Mouse (Mus musculus) heart, adult 8-10 months (tissue): ENCODE measurements at regions not wholly inside any gene's neighbourhood (a gene's known extent, or its start where the extent isn't known, plus 50 kb on each side); places are given as distances from the start of the nearest gene placed in this dataset.
"Not testable (repeated sequence)": the region's sequence is repeated elsewhere in the genome, so short reads cannot be mapped to it uniquely, and the experiment has no call there.

Source experiments
- DNase-seq: peaks from one replicate; pipeline ENCODE4 v3.0.0; 2022; ENCODE audit warnings: low spot score

- DNase-seq, result no peak
Observed at GRCm38 (mm10) chr8:113916649-113917048, 68.1 kb upstream of the Adamts18 start.

DNA sequence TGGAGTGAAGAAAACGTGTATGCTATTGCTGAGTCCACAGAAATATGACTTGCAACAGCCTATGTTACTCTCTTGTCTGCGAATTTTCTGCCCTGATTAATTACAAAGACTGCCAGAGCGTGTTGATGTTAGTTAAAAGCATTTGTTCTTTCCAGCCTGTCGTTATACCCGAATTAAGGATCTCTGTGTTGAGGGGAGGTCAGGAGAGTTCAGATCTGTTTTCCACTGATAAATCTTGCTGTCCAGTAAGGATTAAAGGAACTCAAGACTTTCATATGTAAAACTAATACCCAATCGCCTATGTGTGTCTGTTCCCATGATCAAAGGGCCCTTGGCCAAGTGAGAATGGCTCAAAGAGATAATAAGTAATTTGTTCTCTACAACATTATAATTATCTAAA, 68.7 kb upstream of the Adamts18 start:
- DNase-seq, result no peak

DNA sequence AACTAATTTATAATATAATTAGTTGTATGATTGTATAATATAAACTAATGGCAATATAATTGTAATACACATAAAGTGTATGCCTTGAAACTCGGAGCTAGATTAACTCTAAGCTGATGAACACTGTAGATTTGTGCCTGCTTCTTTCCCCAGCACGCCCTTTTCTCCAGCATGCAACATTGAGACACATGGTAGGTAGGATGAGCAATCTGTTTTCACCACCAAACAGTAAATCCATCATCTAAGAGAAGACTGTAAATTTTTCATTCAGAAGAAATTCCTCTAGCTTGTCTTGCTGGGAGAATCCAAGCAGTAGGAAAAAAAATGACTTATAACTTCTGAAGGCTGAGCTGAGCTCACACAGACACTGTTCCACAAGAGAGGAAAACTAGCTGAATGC, 71.8 kb upstream of the Adamts18 start:
- DNase-seq, result no peak

GRCm38 (mm10) chr8:113923381-113923780, 74.8 kb upstream of the Adamts18 start:
- DNase-seq, result no peak

GRCm38 (mm10) chr8:113953721-113954120, 105.2 kb upstream of the Adamts18 start:
- no peak for DNase-seq

DNA sequence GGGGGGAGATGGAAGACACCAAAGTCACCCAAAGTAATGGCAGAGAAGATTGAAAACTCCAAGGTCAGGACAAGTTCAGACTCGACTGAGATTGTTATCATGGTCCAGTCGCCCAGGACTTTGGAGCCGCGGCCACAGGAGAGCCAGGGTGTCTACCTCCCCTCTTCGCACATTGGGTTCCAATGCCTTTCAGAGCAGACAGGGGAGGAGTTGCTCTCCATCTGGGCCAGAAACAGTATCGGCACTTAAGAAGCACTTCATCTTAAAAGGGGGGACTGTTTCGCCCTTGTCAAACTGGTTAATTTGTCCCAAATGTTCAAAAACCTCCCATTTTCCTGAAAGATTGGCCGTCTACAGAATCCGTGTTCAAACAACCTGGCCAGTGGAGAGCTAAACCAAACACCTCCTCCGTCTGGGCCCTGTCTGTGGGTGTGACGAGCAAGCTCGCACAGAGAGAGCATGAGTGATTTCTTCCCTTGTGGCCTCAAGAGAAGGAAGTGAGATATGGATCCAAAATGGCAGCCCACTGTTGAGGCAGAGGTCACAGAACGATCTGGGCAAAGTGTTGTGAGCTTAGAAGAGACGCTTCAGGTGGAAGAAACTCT, 108.0 kb upstream of the Adamts18 start:
- DNase-seq, result no peak

GRCm38 (mm10) chr8:113957821-113958220, 109.3 kb upstream of the Adamts18 start:
- no peak for DNase-seq

DNA sequence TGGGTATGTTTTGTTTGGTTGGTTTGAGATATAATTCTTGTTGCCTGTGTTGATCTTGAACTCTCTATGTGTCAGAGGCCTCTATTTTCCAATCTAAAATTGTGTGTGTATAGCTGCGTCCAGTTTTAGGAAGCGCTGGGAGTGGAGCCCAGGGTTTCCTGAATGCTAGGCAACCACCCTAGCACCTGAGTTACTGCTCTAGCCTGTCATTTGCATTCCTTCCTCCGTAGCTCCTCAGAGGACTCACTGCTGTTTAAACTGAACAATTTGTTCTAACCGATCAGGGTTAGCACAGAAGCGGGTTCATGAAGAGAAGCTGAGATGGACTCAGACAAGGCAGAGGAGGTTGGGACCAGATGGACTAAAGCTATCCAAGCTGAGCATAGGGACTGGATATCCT, 127.3 kb upstream of the Adamts18 start:
- no peak for DNase-seq

- DNase-seq, result no peak
Observed at GRCm38 (mm10) chr8:113976626-113977025, 128.1 kb upstream of the Adamts18 start.

- DNase-seq, result no peak
Observed at GRCm38 (mm10) chr8:113977072-113977471, 128.5 kb upstream of the Adamts18 start.

DNA sequence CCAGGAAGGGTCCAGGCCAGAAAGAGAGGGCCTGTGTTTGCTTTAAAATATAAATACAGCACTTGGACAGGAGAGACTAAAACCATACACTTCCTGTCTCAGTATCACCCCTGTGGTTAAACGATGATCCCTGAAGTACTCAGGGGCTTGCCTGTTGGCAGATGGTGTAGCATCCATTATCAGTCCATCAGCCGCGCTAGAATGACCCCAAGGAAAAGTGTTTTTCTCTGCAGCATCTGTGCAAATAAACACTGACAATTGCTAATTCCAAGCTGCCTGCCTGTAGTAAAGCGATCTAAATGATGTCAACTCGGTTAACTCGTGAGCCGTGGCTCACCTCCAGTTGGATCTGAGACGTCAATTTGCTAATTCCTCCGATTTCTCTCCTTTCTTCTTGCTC, 130.4 kb upstream of the Adamts18 start:
- DNase-seq, result no peak

- DNase-seq, result no peak
Observed at GRCm38 (mm10) chr8:113979837-113980236, 131.3 kb upstream of the Adamts18 start.

GRCm38 (mm10) chr8:113981339-113981738, 132.8 kb upstream of the Adamts18 start:
- DNase-seq, result no peak

- DNase-seq, result peak; percentile 39
Observed at GRCm38 (mm10) chr8:113984845-113985244, 136.3 kb upstream of the Adamts18 start.

GRCm38 (mm10) chr8:113985471-113985870, 136.9 kb upstream of the Adamts18 start:
- DNase-seq, result peak; percentile 49

GRCm38 (mm10) chr8:113985948-113986347, 137.4 kb upstream of the Adamts18 start:
- peak; percentile 29 for DNase-seq

DNA sequence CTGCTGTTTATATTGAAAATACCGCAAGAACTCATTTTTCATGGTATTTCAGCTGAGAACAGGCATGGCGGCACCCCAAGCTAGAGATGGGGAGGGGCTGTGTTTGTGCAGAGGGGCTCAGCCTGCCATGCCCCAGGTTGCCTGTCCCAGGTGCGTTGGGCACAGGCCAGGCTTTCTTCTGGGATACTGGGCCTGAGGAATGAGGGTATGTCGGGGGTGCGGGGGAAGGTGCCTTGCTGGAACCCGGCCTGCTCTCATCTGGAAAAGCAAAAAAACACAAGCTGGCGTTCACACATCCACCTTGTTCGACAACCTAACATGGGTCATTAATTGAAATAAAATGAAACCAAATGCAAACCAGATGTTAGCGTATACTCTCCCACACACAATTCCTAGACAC, 142.2 kb upstream of the Adamts18 start:
- no peak for DNase-seq

- DNase-seq, result no peak
Observed at GRCm38 (mm10) chr8:113998881-113999280, 134.5 kb upstream of the Nudt7 start.

- DNase-seq, result no peak
Observed at GRCm38 (mm10) chr8:114001674-114002073, 131.7 kb upstream of the Nudt7 start.

DNA sequence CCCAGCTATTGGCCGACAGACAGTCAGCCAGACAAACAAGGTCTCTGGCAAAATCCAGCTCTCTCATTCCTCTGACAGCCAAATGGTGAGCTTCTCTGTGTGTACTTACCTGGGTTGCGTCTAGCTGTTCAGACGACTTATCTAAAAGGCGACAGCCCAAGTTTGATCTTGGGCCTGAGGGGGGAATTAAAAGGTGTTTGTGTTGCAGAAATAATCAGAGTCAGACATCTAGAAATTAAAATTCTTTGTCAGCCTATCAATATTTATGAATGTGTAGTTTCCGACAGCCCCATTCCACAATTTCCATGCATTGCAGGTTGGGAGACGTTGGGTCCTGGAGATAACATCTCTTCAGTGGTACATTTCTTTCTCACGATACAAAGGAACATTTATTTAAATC, 128.9 kb upstream of the Nudt7 start:
- no peak for DNase-seq

GRCm38 (mm10) chr8:114006587-114006986, 126.8 kb upstream of the Nudt7 start:
- no peak for DNase-seq

GRCm38 (mm10) chr8:114007103-114007502, 126.3 kb upstream of the Nudt7 start:
- no peak for DNase-seq

GRCm38 (mm10) chr8:114018364-114018763, 115.0 kb upstream of the Nudt7 start:
- no peak for DNase-seq

DNA sequence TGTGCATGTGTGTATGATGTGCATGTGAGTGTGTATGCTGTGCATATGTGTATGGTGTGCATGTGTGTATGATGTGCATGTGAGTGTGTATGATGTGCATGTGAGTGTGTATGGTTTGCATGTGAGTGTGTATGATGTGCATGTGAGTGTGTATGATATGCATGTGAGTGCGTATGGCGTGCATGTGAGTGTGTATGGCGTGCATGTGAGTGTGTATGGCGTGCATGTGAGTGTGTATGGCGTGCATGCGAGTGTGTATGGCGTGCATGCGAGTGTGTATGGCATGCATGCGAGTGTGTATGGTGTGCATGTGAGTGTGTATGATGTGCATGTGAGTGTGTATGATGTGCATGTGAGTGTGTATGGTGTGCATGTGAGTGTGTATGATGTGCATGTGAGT, 103.2 kb upstream of the Nudt7 start:
- not testable (repeated sequence) for DNase-seq
